Comparison of ENCODE assay signal across 9 mouse cellular contexts in genomic region chr13:40731179-40731841, GRCm38 (mm10). TPM values are rescaled to one million over a fixed set of nuclear protein-coding genes. Genes with fewer than 3 reads are reported as not detected.
A peak's percentile ranks its signal among the peaks of the same experiment; 100 is the strongest.
DNase-seq lines count a peak whose midpoint lies in the region; ATAC-seq and TF ChIP-seq lines count a peak whose summit lies in the region.
"Had no signal": no experiment of that assay in that cellular context is flagged by ENCODE, and none has a peak within 500 bp of the region (broad histone marks: within the 10 kb centered on the region; RNA-seq: fewer than 3 reads in every experiment).

No protein-coding gene starts in this region.

- no peaks in the 10 kb centered on the region for H3K36me3 ChIP-seq in E14TG2a.4 (ENCODE audit: insufficient read depth, low read length)
- H3K36me3 ChIP-seq in forebrain, embryonic 14.5 days (ENCODE audit: control insufficient read depth, insufficient read depth, low read length): no peaks in the 10 kb centered on the region
- no peaks in the 10 kb centered on the region for H3K36me3 ChIP-seq in intestine, embryonic 15.5 days

- DNase-seq in adrenal gland, adult (ENCODE audit: inconsistent age in 2 of 2, low spot score in 1 of 2): peak; percentile 23 to 74
- DNase-seq in adrenal gland, adult 18-20 months (ENCODE audit: low spot score in 2 of 2): no peak
- DNase-seq in forebrain, embryonic 14.5 days (ENCODE audit: low spot score): no peak
- peak; percentile 24 for DNase-seq in lung, postnatal 10 days
- DNase-seq in urinary bladder, adult 2 months (ENCODE audit: low spot score): peak; percentile 74
- DNase-seq in cerebellum, adult 9-10 months: no peak

- H3K4me2 ChIP-seq in forebrain, embryonic 14.5 days (ENCODE audit: low read length): peak overlapping the region; percentile 52
- H3K4me2 ChIP-seq in intestine, embryonic 15.5 days (replicated peaks): peak overlapping the region; percentile 81

- WGBS in forebrain, embryonic 14.5 days: under 1% methylated on average over 58 of the region's 74 CpGs
- under 1% methylated on average over 58 of the region's 74 CpGs for WGBS in intestine, embryonic 15.5 days

- peak overlapping the region; percentile 35 for H3K9ac ChIP-seq in forebrain, embryonic 14.5 days (ENCODE audit: low read length)
- peak overlapping the region; percentile 36; the same call in 1 of the 2 replicates for H3K9ac ChIP-seq in intestine, embryonic 15.5 days

- peak; percentile 30; the same call in 1 of the 2 replicates for ATAC-seq in forebrain, embryonic 14.5 days
- ATAC-seq in intestine, embryonic 15.5 days: peak; percentile 86

- H3K4me1 ChIP-seq in E14TG2a.4 (replicated peaks; ENCODE audit: low read depth, low read length): peaks cover 65% of the 10 kb centered on the region
- H3K4me1 ChIP-seq in forebrain, embryonic 14.5 days (ENCODE audit: control insufficient read depth, insufficient read depth, low read length): peaks cover 6% of the 10 kb centered on the region
- peaks cover 25% of the 10 kb centered on the region for H3K4me1 ChIP-seq in intestine, embryonic 15.5 days (replicated peaks)

- no peak overlapping the region for H3K27ac ChIP-seq in forebrain, embryonic 14.5 days (ENCODE audit: low read depth, low read length)
- H3K27ac ChIP-seq in intestine, embryonic 15.5 days: no peak overlapping the region

- no peak for TF ChIP-seq CTCF in E14TG2a.4 (conservative IDR thresholded peaks at IDR 0.05; ENCODE audit: low read length)

- peaks cover 92% of the 10 kb centered on the region for H3K27me3 ChIP-seq in E14TG2a.4 (ENCODE audit: insufficient read depth, low read length)
- H3K27me3 ChIP-seq in forebrain, embryonic 14.5 days (replicated peaks; ENCODE audit: control insufficient read depth, insufficient read depth, low read length): peaks cover 85% of the 10 kb centered on the region
- peaks cover 80% of the 10 kb centered on the region for H3K27me3 ChIP-seq in intestine, embryonic 15.5 days (replicated peaks)

- H3K4me3 ChIP-seq in E14TG2a.4 (replicated peaks; ENCODE audit: low read length): peak overlapping the region; percentile 76
- H3K4me3 ChIP-seq in forebrain, embryonic 14.5 days (ENCODE audit: low read depth, low read length): peak overlapping the region; percentile 29
- H3K4me3 ChIP-seq in intestine, embryonic 15.5 days (replicated peaks): peak overlapping the region; percentile 41

- H3K9me3 ChIP-seq in E14TG2a.4 (ENCODE audit: low read length): peaks cover 10% of the 10 kb centered on the region
- H3K9me3 ChIP-seq in forebrain, embryonic 14.5 days (replicated peaks; ENCODE audit: control insufficient read depth, low read length): no peaks in the 10 kb centered on the region
- H3K9me3 ChIP-seq in intestine, embryonic 15.5 days: no peaks in the 10 kb centered on the region

RNA-seq across cellular contexts. Expression of gene Tfap2a, which starts 6.9 kb away (rescaled TPM):
- total RNA-seq in adrenal gland, adult 18-20 months (2021): under 1 TPM in 1 of 2 experiments, not detected in 1; 0.45 TPM
- polyA plus RNA-seq in forebrain, embryonic 14.5 days (2014; fragmentation: Nextera tagmentation; extraction: Ambion mirVana): 0.20 and 0.41 TPM in 2 replicates
- 0.19 and 0.21 TPM in 2 replicates for polyA plus RNA-seq in intestine, embryonic 15.5 days (2015; fragmentation: Nextera tagmentation; extraction: Ambion mirVana)
- polyA plus RNA-seq in urinary bladder, adult 2 months (2012; rRNA removed): 0.74 and 0.84 TPM in 2 replicates
- total RNA-seq: hematopoietic stem cell, adult 5-6 weeks had no signal

Comparison
In these comparisons a context has a peak if more than half of its experiments do, and no peak if none do; other contexts are left out.
1. DNase-seq: peak in adrenal gland, adult (2 of 2), lung, postnatal 10 days (single experiment) and urinary bladder, adult 2 months (single experiment); none in adrenal gland, adult 18-20 months (0 of 2), forebrain, embryonic 14.5 days (single experiment) and cerebellum, adult 9-10 months (single experiment).
2. Peak in every context shown above with its lines, with median percentiles within 50 percentile points of each other: H3K4me3 ChIP-seq.